Mouse (Mus musculus) forebrain, embryonic 14.5 days (tissue): ENCODE results near the gene Dus4l. TPM values are rescaled to one million over a fixed set of nuclear protein-coding genes. Genes with fewer than 3 reads are reported as not detected.

Experiments
- ATAC-seq: fragments of 200-750 bp; cut with Nextera tagmentation; 2 replicates; pipeline ENCODE4 v1.8.0; 2017; ENCODE audit warnings: mild to moderate bottlenecking, moderate library complexity
- DNase-seq: peaks from one replicate; pipeline ENCODE4 v3.0.0-alpha.2; 2015; ENCODE audit warnings: low spot score
- H3K27ac ChIP-seq: fragments of 300-500 bp; sonication (generic); 2 replicates; pipeline ENCODE4 v1.5.1; 2014; ENCODE audit warnings: low read depth, mild to moderate bottlenecking, control low read depth, low read length, moderate library complexity
- H3K27me3 ChIP-seq: fragments of 300-500 bp; sonication (generic); replicated peaks from 2 replicates; pipeline ENCODE4 v1.6.1; 2014; ENCODE audit warnings: low read length, control low read depth, mixed read lengths; ENCODE audit not compliant: control insufficient read depth, insufficient read depth
- H3K36me3 ChIP-seq: fragments of 300-500 bp; sonication (generic); 2 replicates; pipeline ENCODE4 v1.6.1; 2014; ENCODE audit warnings: low read length, control low read depth; ENCODE audit not compliant: control insufficient read depth, insufficient read depth
- H3K4me1 ChIP-seq: fragments of 300-500 bp; sonication (generic); 2 replicates; pipeline ENCODE4 v1.6.1; 2014; ENCODE audit warnings: antibody characterized with exemption, low read length, control low read depth; ENCODE audit not compliant: control insufficient read depth, insufficient read depth
- H3K4me2 ChIP-seq: fragments of 300-500 bp; sonication (generic); 2 replicates; pipeline ENCODE4 v1.6.1; 2014; ENCODE audit warnings: mild to moderate bottlenecking, control low read depth, low read length
- H3K4me3 ChIP-seq: fragments of 300-500 bp; sonication (generic); 2 replicates; pipeline ENCODE4 v1.5.1; 2014; ENCODE audit warnings: low read depth, low read length, control low read depth
- H3K9ac ChIP-seq: fragments of 300-500 bp; sonication (generic); 2 replicates; pipeline ENCODE4 v1.6.1; 2014; ENCODE audit warnings: mild to moderate bottlenecking, low read length, control low read depth, moderate library complexity
- H3K9me3 ChIP-seq: fragments of 300-500 bp; sonication (generic); replicated peaks from 2 replicates; pipeline ENCODE4 v1.6.1; 2016; ENCODE audit warnings: low read length, control low read depth, mixed read lengths; ENCODE audit not compliant: control insufficient read depth
- WGBS: fragments of 180-500 bp; shearing (Covaris S2); extraction: QIAGEN DNeasy Blood & Tissue Kit; methylation state at CpG from one replicate; pipeline ENCODE4 v1.1.7; 2014; 5-methylcytosine and 5-hydroxymethylcytosine counted together
- polyA plus RNA-seq: library from polyadenylated mRNA; unstranded; fragments of >200 nt; fragmentation: Nextera tagmentation; extraction: Ambion mirVana; gene quantifications from 2 replicates; pipeline ENCODE4 v1.2.1, GENCODE M21; 2014

The Dus4l gene
- 6.3 and 9.6 TPM in 2 replicates for polyA plus RNA-seq

GRCm38 (mm10) chr12:31654197-31654964, at the start of gene Dus4l, which contains the start of gene Cog5:
TSS of gene Dus4l (minus strand) at chr12:31654826.
TSS of gene Cog5 (plus strand) at chr12:31654869.
- H3K27me3 ChIP-seq, result no peaks in the 10 kb centered on the region
- under 1% methylated on average over 47 of the region's 47 CpGs for WGBS
- DNase-seq (peak; percentile 91), ATAC-seq (peak; percentile 98)
- no peaks in the 10 kb centered on the region for H3K36me3 ChIP-seq
- H3K4me2 ChIP-seq, result peak within 1 kb of the TSS; percentile 81
- H3K9ac ChIP-seq, result peak within 1 kb of the TSS; percentile 82
- peak within 1 kb of the TSS; percentile 65 for H3K27ac ChIP-seq
- peak within 1 kb of the TSS; percentile 89 for H3K4me3 ChIP-seq
- H3K4me1 ChIP-seq, result peaks cover 3% of the 10 kb centered on the region; the same call in 1 of the 2 replicates
- no peaks in the 10 kb centered on the region for H3K9me3 ChIP-seq

- no peak for ATAC-seq
- H3K36me3 ChIP-seq, result no peaks in the 10 kb centered on the region
- H3K9me3 ChIP-seq, result no peaks in the 10 kb centered on the region
- H3K27me3 ChIP-seq, result no peaks in the 10 kb centered on the region
- no peak overlapping the region for H3K4me3 ChIP-seq
- H3K9ac ChIP-seq, result no peak overlapping the region
- no peak overlapping the region for H3K27ac ChIP-seq
- H3K4me1 ChIP-seq, result no peaks in the 10 kb centered on the region
- H3K4me2 ChIP-seq, result no peak overlapping the region
- WGBS, result 79% methylated on average over 6 of the region's 6 CpGs
- DNase-seq, result no peak
Observed at GRCm38 (mm10) chr12:31703904-31704303, 49.3 kb upstream of the Dus4l start.

- DNase-seq, result no peak
- Histone ChIP-seq H3K4me1 (no peaks in the 10 kb centered on the region), H3K36me3 (no peaks in the 10 kb centered on the region), H3K27ac (no peak overlapping the region), H3K27me3 (no peaks in the 10 kb centered on the region), H3K9ac (no peak overlapping the region), H3K9me3 (peaks cover 3% of the 10 kb centered on the region; the same call in 1 of the 2 replicates), H3K4me3 (no peak overlapping the region), H3K4me2 (no peak overlapping the region)
- ATAC-seq, result no peak
- 79% methylated on average over 5 of the region's 5 CpGs for WGBS
Observed at GRCm38 (mm10) chr12:31701411-31701810, 46.8 kb upstream of the Dus4l start.

- no peak for DNase-seq
- H3K4me3 ChIP-seq, result no peak overlapping the region
- H3K4me1 ChIP-seq, result no peaks in the 10 kb centered on the region
- peaks cover 3% of the 10 kb centered on the region; the same call in 1 of the 2 replicates for H3K9me3 ChIP-seq
- H3K9ac ChIP-seq, result no peak overlapping the region
- 76% methylated on average over 5 of the region's 5 CpGs for WGBS
- no peaks in the 10 kb centered on the region for H3K27me3 ChIP-seq
- H3K4me2 ChIP-seq, result no peak overlapping the region
- no peak for ATAC-seq
- H3K36me3 ChIP-seq, result no peaks in the 10 kb centered on the region
- no peak overlapping the region for H3K27ac ChIP-seq
Observed at GRCm38 (mm10) chr12:31700623-31701347, 46.2 kb upstream of the Dus4l start.

GRCm38 (mm10) chr12:31693278-31693677, 38.7 kb upstream of the Dus4l start:
- Histone ChIP-seq H3K27ac (no peak overlapping the region), H3K36me3 (no peaks in the 10 kb centered on the region), H3K4me1 (no peaks in the 10 kb centered on the region), H3K27me3 (no peaks in the 10 kb centered on the region), H3K4me3 (no peak overlapping the region), H3K9ac (no peak overlapping the region), H3K9me3 (peaks cover 3% of the 10 kb centered on the region; the same call in 1 of the 2 replicates), H3K4me2 (no peak overlapping the region)
- no peak for DNase-seq
- 97% methylated on average over 1 of the region's 1 CpGs for WGBS
- no peak for ATAC-seq

- no peaks in the 10 kb centered on the region for H3K9me3 ChIP-seq
- no peak for DNase-seq
- H3K27ac ChIP-seq, result no peak overlapping the region
- 0 out of 2 replicates have a peak, but pooled peaks cover 4% of the 10 kb centered on the region for H3K36me3 ChIP-seq
- no peak overlapping the region for H3K4me2 ChIP-seq
- no peaks in the 10 kb centered on the region for H3K4me1 ChIP-seq
- no peak overlapping the region for H3K4me3 ChIP-seq
- WGBS, result 97% methylated on average over 3 of the region's 3 CpGs
- no peak overlapping the region for H3K9ac ChIP-seq
- no peak for ATAC-seq
- no peaks in the 10 kb centered on the region for H3K27me3 ChIP-seq
Observed at GRCm38 (mm10) chr12:31686679-31687078, 32.1 kb upstream of the Dus4l start.

GRCm38 (mm10) chr12:31667187-31667586, 12.6 kb upstream of the Dus4l start:
- ATAC-seq (no peak), DNase-seq (no peak)
- Histone ChIP-seq H3K27me3 (no peaks in the 10 kb centered on the region), H3K9me3 (no peaks in the 10 kb centered on the region), H3K4me3 (no peak overlapping the region), H3K36me3 (peaks cover 22% of the 10 kb centered on the region; the same call in 1 of the 2 replicates), H3K4me2 (no peak overlapping the region), H3K4me1 (no peaks in the 10 kb centered on the region), H3K9ac (no peak overlapping the region), H3K27ac (no peak overlapping the region)
- WGBS, result 68% methylated on average over 3 of the region's 3 CpGs

GRCm38 (mm10) chr12:31665999-31666398, 11.4 kb upstream of the Dus4l start:
- Histone ChIP-seq H3K9ac (no peak overlapping the region), H3K4me2 (no peak overlapping the region), H3K27me3 (no peaks in the 10 kb centered on the region), H3K27ac (no peak overlapping the region), H3K36me3 (peaks cover 21% of the 10 kb centered on the region; the same call in 1 of the 2 replicates), H3K4me3 (no peak overlapping the region), H3K4me1 (no peaks in the 10 kb centered on the region), H3K9me3 (no peaks in the 10 kb centered on the region)
- 70% methylated on average over 6 of the region's 6 CpGs for WGBS
- no peak for ATAC-seq
- no peak for DNase-seq
